Mouse (Mus musculus) gastrocnemius, postnatal 14 days (tissue): ENCODE data around the gene Nploc4. TPM values are rescaled to one million over a fixed set of nuclear protein-coding genes. Genes with fewer than 3 reads are reported as not detected.
"Not testable (repeated sequence)": the region's sequence is repeated elsewhere in the genome, so short reads cannot be mapped to it uniquely, and the experiment has no call there.

Experiments used
- DNase-seq: peaks from one replicate; pipeline ENCODE4 v3.0.0; 2021; ENCODE audit warnings: mixed read lengths
- intact Hi-C: fragments of 180-260 bp; cut with DNase I; formaldehyde crosslinking; loops from one replicate; pipeline ENCODE4 v1.15.1; 2025; ENCODE audit warnings: low total_unique reads
- total RNA-seq, 2 experiments: library from RNA; stranded (reverse); gene quantifications; 2 replicates each; pipeline ENCODE4 v1.2.3; 2021

Nploc4 gene
- total RNA-seq, 2 experiments from 2014 or later: 55.1 to 61.7 TPM

DNA sequence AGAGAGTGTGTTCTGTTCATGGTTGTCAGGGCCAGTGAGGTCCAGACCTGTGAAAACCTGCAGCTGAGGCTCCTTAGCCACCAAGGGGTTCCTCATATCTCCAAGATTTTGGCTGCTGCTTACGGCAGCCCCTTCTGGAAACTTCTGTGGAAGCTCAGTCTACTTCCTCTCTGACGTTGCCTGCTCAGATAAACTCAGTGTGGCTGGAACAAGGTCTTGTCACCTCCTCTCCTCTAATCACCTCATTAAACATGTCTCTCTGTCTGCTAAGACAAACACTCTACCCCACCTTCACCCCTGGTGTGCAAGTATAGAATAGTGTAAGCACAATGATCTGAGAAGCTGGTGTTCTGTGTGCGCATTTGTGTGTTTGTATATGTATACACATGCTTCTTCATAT is 8.0 kb upstream of the Nploc4 start:
- DNase-seq: no peak
- intact Hi-C loops: no loop called here

DNA sequence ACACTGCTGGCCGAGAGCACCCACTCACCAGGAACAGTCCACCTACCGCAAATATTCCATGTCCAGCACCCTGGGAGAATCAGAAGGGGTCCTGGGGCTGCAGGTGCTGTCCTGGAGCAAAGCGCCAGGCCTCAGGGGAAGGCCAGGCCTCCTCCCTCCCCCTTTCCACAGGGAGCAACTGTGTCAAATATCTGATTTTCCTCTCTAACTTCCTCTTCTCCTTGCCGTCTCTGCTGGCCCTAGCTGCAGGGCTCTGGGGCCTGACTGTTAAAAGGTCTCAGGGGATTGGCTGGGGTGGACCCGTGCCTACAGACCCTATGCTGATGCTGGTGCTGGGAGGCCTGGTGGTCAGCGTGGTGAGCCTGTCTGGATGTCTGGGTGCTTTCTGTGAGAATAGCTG is 6.6 kb upstream of the Nploc4 start:
- intact Hi-C loops: no loop called here

DNA sequence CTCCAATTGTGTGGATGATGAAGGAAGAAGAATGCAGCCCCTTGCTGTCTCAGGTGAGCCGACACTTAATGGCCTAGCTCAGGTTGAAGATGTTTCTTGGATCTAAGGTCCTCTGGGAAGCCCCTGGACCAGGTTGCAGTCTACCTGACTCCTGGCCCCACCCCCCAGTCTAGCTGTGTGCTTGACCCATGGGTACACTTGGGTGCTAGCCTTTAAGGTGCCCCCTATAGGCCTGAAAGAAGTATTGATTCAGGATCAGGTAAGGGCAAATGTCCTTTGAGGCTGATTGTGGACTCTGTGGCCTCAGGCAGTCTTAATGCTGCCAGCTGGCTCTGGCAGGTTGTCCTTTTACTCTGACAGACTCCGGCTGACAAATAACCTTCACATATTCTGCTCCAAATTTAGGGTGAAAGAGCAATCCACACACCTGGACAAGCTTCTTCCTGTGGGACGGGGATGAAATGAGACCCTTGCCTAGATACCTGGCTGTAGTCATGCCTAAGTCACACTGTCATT is 5.3 kb upstream of the Nploc4 start:
- intact Hi-C loops: no loop called here
- no peak for DNase-seq

More for the DNA sequence above, 6.6 kb upstream of the Nploc4 start:
- no peak for DNase-seq

DNA sequence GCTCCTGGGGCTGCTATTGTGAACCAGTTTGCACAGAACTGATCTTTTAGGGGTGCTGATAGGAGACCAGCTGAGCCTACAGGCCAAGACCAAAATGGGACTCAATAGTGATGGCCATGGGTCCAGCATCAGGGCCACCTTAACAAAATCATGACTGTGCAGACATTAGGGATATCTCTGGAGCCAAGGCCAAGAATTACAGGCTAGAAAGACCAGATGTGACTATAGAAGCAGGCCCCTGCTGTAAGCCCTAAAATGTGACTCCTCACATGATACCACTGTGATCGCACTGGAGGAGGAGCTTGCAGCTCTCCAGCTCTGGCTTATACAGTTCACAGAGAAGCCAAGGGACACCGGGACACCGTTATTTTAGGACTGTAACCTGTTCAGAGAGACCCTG is 4.8 kb upstream of the Nploc4 start, which contains the start of gene Tspan10:
Gene Tspan10 (plus strand): TSS at position 301 of the 400 bp plus-strand sequence.
- DNase-seq: no peak
- intact Hi-C loops: no loop called here

DNA sequence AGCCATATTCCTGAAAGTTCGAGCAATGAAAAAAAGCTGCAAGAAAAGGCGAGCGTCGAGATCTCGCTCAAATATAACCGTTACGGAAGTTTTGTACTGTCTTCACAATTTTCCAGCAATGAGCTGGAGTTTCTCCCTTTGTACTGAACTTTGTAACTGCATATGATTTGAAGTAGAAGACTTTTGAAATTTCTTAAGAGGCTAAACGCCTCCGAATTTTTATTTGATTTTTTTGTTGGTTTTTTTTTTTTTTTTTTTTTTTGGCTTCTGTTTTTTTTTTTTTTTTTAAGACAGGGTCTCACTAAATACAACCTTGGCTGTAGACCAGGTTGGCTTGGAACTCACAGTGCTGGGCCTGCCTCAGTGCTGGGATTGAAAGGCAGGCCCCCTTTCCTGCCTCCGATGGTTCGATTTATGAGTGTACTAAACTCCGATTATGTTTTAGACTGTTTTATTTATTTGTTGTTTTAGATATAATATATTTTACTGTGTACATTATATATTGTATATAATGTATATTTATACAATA is 413 bp upstream of the Nploc4 start:
- intact Hi-C loops: no loop called here

DNA sequence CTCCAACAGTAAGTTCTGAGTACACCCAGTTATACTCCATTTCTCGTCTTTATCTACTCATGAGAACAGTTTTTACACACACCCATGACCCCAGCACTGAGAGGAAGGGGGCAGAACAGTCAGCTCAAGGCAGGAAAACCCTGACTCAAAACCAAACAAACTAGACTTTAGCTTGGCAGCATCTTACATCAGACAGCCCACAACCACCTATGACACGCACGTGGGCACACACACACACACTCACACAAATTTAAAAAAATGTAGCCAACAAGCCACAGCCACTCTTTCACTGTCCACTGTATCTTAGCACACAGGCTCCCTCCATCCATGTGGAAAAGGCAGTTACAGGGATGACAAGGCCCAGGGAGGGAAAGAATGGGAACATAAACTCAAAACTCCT is 10.8 kb downstream of the Nploc4 start:
- DNase-seq: no peak
- intact Hi-C loops: no loop called here

More for the DNA sequence above, 413 bp upstream of the Nploc4 start:
- DNase-seq: no peak

DNA sequence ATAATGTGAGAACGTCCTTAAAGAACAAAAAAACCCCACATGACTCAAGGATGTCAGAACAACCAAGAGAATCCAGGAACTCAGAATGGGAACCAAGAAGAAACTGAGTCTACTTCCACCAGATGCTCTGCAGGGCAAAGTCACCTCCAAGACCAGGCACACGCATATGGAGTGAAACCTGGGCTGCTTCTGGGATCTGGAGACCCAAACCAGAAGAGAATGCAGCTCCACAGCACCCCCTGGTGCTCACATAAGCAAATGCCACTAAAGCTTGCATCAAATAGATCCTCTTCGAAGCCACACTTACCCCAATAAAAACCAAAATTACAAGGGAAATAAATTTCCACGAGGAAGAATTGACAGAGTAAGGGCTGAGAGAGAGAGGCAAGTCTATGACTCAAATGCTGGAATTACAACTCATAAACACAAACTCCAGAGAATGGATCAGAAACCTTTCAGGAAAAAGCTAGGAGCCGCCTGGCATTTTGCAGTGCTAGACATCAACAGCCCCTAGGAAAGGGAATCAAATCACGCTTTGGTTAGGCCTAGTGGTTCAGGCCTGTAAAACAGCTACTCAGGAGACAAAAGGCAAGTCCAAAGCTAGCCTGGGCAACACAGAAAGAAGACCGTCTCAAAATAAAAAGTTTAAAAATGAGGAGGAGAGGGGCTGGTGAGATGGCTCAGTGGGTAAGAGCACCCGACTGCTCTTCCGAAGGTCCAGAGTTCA is 13.8 kb downstream of the Nploc4 start:
- peak; percentile 49 for DNase-seq
- intact Hi-C loops: no loop called here

DNA sequence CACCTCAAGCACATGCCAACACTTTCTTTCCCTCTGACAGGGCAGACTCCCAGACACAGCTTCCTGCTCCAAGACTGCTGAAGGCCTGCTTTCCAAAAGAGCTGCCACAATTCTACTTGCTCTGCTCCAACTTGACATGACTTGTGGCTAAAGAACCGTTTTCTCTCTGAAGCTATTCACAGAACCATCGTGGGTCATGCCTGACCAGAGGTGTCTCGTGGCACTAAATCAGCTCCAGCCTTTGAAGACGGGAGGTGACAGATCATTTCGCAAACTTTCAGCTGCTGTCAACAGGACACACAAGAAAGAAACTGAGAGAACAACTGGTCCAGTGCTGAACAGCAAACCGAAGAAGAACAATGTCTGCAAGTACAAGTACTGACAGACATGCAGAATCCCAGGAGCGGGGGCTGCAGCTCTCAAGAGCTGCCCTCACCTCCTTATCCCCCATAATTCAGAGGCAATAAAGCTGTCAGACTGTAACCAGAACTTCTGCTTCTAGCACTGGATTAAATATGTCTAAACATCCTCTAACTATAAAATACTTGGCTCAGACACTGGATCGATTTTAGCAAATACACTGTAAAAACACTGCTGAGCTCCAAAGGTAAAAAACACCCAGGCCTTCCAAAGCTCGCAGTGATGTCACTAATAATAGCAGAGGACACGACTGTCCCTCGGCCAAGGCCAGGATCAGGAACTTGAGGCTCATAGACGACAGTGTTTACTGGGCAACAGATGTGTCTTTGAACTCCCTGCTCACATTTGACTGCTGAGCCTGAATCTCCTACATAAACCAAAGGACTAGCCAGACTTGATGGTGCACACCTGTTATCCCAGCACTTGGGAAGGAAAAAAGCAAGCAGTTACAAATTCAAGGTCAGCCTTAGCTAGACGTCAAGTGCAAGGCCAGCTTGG is 14.6 kb downstream of the Nploc4 start:
- intact Hi-C loops: no loop called here
- DNase-seq: no peak

DNA sequence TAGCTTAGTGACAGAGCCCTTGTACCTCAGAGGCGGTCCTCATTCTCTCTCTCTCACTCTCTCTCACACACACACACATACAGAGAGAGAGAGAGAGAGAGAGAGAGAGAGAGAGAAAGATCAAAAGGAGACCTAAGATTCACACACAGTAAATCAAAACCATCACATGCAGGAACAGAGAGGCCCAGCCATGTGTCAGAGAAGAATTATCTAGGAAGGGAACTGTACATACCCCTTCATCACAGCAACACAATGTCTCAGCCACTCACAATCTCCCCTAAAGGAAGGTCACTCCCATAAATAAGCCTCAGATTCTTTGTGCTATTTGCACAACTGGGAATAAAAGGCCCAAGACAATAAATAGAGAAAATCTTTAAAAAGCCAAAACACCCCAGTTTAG is 18.9 kb downstream of the Nploc4 start:
- DNase-seq: no peak
- intact Hi-C loops: no loop called here

DNA sequence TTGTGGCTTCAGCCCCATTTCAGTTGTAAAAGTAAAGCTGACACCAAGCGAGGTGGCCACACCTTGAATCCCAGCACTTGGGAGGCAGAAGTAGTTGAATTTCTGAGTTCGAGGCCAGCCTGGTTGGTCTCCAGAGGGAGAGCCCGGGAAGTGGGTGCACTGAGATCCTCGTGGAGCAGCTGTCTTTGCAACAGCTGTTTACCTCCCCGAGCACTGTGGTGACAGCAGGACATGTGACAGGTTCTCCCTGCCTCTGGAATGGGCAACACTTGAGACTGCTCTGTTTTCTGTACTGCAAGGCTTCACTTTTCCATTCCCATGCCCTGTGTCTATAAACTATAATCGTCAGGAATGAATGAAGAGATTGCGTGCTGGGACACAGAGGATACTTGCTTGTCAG is 19.7 kb downstream of the Nploc4 start:
- intact Hi-C loops: no loop called here
- no peak for DNase-seq

DNA sequence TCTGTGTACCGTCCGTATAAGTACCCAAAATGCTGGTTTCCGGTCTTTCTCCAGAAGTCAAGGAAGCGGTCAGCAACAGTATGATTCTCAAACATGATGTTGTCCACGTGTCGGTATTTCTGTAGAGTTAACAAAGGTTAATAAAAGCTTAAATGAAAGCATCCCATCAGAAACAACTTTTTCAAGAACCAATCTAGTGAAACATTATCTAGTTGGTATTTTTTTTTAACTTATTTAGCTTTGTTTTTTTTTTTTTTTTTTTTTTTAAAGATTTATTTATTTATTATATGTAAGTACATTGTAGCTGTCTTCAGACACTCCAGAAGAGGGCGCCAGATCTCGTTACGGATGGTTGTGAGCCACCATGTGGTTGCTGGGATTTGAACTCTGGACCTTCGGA is 23.9 kb downstream of the Nploc4 start:
- DNase-seq, intact Hi-C loops: not testable (repeated sequence)

DNA sequence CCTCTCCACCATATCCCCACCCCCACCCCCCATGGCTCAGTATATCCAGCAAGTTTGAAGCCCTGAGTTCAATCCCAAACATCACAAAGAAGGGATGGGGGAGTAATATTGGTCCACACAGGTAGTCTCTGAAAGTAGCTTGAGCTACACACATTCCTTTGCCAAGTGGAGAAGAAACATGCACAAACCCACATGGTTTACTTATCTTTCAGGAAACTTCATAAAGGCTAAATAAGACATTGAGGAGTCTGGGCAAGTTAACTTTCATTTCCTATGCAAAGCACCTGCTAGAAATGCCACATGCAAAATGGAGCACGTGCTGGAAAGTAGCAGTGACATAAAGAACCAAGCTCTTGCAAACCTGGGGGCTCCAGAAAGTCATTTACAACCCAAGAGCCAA is 31.1 kb downstream of the Nploc4 start:
- no peak for DNase-seq
- intact Hi-C loops: no loop called here

DNA sequence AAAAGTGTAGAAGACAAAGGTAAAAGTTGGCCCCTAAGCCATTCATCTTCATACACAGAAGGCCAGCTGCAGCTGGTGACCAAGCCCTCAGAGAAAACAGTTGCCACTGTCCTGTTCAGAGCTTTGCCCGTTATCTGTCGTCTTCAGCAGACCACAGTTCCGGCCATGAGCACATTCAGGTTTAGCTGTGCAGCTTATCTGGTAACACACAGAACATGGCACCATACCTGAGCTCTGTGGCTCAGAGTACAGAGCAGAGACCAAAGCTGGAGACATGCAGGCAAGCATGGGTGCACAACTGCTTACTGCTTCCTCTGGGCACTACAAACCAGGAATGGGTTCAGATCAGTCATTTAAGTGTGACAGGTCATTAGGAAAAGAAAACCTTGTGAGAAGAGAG is 31.6 kb downstream of the Nploc4 start:
- intact Hi-C loops: no loop called here
- DNase-seq: no peak

DNA sequence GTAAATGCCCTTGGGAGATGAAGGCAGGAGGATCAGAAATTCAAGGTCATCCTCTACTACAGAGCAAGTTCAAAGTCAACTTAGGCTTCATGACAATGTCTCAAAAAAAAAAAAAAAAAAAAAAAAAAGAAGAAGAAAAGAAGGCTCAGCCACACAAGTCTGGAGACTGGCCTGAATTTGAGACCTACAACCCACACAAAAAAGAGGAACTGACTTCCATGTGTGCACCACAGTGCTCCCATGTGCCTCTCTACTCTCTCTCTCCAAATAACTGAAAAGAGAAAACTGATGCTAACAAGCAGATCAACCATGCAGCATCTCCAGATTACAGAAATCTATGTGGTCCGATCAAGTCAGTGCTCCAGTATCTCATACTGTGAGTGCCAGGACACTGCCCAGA is 32.7 kb downstream of the Nploc4 start:
- intact Hi-C loops: no loop called here
- DNase-seq: no peak

DNA sequence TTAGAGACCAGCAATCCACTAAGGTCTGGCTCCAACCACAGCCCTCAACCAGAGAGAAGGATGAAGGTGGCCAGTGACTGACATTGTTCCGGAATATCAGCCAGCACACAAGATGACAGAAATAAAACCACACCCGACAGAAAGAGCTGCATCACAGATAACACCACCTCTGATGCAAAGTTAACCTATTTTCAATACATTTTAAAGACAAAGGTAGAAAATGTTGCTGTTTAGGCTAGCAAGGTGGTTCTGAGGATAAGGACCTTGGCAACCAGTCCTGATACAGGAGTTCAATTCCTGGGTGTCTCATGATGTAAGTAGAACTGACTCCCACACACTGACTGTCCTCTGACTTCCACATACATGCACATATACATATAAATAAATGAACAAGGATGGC is 38.2 kb downstream of the Nploc4 start:
- DNase-seq: no peak
- intact Hi-C loops: no loop called here

DNA sequence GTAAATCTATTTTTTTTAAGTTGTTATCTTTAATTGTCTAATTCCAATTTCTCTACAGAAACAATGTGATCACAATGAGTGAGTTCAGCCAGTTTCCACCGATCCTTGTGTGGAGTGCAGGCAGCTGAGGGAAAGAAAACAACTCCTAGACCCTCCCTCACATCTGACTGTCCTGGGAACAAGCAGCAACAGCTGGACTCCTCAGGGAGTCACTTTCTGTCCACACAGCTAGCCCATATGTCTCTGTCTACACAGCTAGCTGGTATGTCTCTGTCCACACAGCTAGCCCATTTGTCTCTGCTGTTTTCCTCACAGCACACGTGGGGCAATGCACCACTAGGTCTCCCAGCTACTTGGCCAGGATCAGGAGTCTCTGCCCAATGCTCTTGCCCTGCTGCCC is 39.9 kb downstream of the Nploc4 start:
- no peak for DNase-seq
- intact Hi-C loops: no loop called here

DNA sequence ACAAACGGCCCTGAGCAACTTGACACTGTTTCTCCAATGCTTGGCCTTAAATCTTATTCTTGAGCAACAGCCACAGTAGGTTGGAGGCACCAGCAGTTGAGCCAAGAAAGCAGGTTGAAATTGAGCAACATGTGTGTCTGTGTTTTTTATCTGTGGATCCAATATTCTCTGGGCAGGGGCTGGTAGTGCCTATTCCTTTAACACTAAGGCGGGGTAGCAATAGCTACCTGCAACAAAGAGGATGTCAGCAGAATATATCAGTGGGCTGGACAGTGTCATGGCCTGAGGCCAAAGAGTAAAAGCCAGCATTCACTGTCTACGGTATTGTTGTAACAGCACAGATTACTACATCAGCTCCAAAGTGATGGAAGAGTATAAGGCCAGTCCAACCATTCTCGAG is 41.8 kb downstream of the Nploc4 start:
- no peak for DNase-seq
- intact Hi-C loops: no loop called here

DNA sequence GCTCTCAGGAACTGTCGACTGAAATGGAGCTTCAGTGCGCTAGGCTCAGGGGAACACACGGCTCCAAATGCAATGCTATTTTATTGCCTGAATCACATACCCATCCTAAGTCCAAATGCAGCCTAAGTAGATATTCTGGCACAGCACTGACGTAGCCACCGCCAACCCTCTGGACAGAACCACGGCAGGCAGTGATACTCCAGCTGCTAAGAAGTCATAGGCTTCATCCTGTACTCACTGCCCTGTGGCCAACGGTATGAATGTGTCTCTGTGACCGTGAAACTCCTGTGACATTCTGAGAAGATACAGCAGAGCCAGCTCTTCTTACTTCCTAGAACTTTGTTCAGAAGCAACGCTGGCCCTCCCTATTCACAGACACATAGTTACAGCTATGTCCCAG is 48.9 kb downstream of the Nploc4 start:
- intact Hi-C loops: no loop called here
- DNase-seq: no peak

DNA sequence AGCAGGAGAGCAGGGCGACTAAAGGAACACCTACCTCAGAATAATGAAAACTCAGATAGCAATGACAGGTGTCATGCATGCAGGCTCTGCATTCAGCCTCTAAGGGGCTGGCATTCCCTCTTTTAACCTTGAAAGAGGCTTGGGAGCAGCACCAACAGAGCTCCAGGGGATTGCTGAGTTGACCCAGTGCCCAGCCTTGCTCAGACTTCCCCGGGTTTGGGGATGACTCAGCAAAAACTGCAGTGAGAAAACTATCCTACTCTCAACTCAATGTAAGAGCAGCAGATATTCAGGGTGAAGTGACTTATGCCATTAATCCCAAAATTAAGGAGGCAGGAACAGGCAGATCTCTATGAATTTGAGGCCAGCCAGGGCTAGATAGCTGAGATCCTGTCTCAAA is 50.4 kb downstream of the Nploc4 start:
- intact Hi-C loops: no loop called here
- no peak for DNase-seq

DNA sequence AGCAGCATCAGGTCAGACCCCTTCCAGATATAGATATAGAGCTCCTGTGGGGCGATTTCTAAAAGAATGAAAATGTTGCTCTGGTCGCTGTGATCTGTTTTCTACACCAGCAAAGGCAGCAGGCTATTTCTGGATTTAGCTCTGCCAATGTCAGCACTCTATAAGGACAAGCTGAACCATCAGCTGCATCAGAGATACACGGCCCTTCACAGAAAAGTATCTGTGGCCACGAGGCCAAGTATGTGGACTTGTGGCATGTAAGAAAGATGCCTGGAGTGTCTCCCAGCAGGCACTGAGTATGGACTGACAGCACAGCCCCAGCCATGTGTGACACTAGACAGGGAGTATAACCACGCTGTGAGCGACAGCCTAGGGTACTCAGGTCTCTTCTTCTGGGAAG is 50.9 kb downstream of the Nploc4 start:
- intact Hi-C loops: no loop called here
- DNase-seq: no peak
